Mouse (Mus musculus): ENCODE results near the gene Btbd2.

- TF ChIP-seq EP300 (IDR thresholded peaks at IDR 0.05; ENCODE audit: low read depth) (no peak), CTCF (IDR thresholded peaks at IDR 0.05; ENCODE audit: low read depth) (no peak)
Measured at GRCm38 (mm10) chr10:80613821-80614220, 43.0 kb downstream of the Btbd2 start.

Data from heart, postnatal 0 days (tissue).